Mouse (Mus musculus): ENCODE results near the gene Asic1.

The Asic1 gene

GRCm38 (mm10) chr15:99670154-99670821 is at the start of gene Asic1:
Asic1 (plus strand) TSS chr15:99670368.
- no peak for DNase-seq (ENCODE audit: low spot score)

- no peak for DNase-seq (ENCODE audit: low spot score)
These were observed 48.1 kb upstream of the Asic1 start for GRCm38 (mm10) chr15:99622063-99622462.

- peak; percentile 37 for DNase-seq (ENCODE audit: low spot score)
These were observed 38.5 kb upstream of the Asic1 start for GRCm38 (mm10) chr15:99631618-99632017.

- no peak for DNase-seq (ENCODE audit: low spot score)
These were observed 35.5 kb upstream of the Asic1 start for GRCm38 (mm10) chr15:99634702-99635101.

GRCm38 (mm10) chr15:99637405-99638123 is 32.6 kb upstream of the Asic1 start:
- no peak for DNase-seq (ENCODE audit: low spot score)

GRCm38 (mm10) chr15:99638124-99638485 is 32.1 kb upstream of the Asic1 start:
- no peak for DNase-seq (ENCODE audit: low spot score)

GRCm38 (mm10) chr15:99642622-99643021 is 27.5 kb upstream of the Asic1 start:
- DNase-seq (ENCODE audit: low spot score): no peak

- DNase-seq (ENCODE audit: low spot score): no peak
These were observed 26.3 kb upstream of the Asic1 start for GRCm38 (mm10) chr15:99643832-99644231.

GRCm38 (mm10) chr15:99644776-99645175 is 25.4 kb upstream of the Asic1 start:
- DNase-seq (ENCODE audit: low spot score): no peak

GRCm38 (mm10) chr15:99648326-99648725 is 21.8 kb upstream of the Asic1 start:
- no peak for DNase-seq (ENCODE audit: low spot score)

GRCm38 (mm10) chr15:99649067-99649761 is 21.0 kb upstream of the Asic1 start:
- DNase-seq (ENCODE audit: low spot score): no peak

- no peak for DNase-seq (ENCODE audit: low spot score)
These were observed 19.9 kb upstream of the Asic1 start for GRCm38 (mm10) chr15:99650304-99650703.

- DNase-seq (ENCODE audit: low spot score): peak; percentile 98
These were observed 18.9 kb upstream of the Asic1 start, which contains the start of gene Racgap1 for GRCm38 (mm10) chr15:99651163-99651872. Racgap1 (minus strand) TSS chr15:99651656.

- DNase-seq (ENCODE audit: low spot score): no peak
These were observed 17.9 kb upstream of the Asic1 start for GRCm38 (mm10) chr15:99651984-99652872.

- DNase-seq (ENCODE audit: low spot score): no peak
These were observed 16.9 kb upstream of the Asic1 start for GRCm38 (mm10) chr15:99653291-99653690.

GRCm38 (mm10) chr15:99653876-99654275 is 16.3 kb upstream of the Asic1 start:
- no peak for DNase-seq (ENCODE audit: low spot score)

- no peak for DNase-seq (ENCODE audit: low spot score)
These were observed 14.2 kb upstream of the Asic1 start for GRCm38 (mm10) chr15:99655956-99656355.

GRCm38 (mm10) chr15:99658437-99658836 is 11.7 kb upstream of the Asic1 start:
- no peak for DNase-seq (ENCODE audit: low spot score)

- no peak for DNase-seq (ENCODE audit: low spot score)
These were observed 8.9 kb upstream of the Asic1 start for GRCm38 (mm10) chr15:99661121-99661830.

- DNase-seq (ENCODE audit: low spot score): no peak
These were observed 7.8 kb upstream of the Asic1 start for GRCm38 (mm10) chr15:99662371-99662770.
